Mouse (Mus musculus) 3134 (cell line): ENCODE results near the gene Cphx2.
"Not testable (repeated sequence)": the region's sequence is repeated elsewhere in the genome, so short reads cannot be mapped to it uniquely, and the experiment has no call there.

ENCODE experiments used
- DNase-seq: peaks from one replicate; pipeline ENCODE4 v3.0.0-alpha.2; 2011; ENCODE audit warnings: low spot score; ENCODE audit not compliant: insufficient read length; ENCODE audit errors: extremely low read depth

Gene Cphx2

DNA sequence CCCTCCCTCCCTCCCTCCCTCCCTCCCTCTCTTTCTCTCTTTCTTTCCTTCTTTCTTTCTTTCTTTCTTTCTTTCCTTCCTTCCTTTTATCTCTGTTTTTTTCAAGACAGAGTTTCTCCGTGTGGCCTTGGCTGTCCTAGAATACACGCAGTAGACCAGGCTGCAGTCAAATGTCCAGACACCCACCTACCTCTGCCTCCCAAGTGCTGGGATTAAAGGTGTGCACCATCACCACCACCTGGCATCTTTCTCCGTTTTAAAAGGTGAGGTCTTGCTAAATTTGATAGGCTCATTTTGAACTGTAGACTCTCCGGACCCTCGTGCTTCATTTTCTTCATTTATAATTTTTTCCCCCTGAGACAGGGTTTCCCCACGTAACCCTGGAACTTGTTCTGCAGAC lies at the start of gene Cphx2:
Gene Cphx2 (plus strand): TSS at position 301 of the 400 bp plus-strand sequence.
- DNase-seq, result not testable (repeated sequence)

DNA sequence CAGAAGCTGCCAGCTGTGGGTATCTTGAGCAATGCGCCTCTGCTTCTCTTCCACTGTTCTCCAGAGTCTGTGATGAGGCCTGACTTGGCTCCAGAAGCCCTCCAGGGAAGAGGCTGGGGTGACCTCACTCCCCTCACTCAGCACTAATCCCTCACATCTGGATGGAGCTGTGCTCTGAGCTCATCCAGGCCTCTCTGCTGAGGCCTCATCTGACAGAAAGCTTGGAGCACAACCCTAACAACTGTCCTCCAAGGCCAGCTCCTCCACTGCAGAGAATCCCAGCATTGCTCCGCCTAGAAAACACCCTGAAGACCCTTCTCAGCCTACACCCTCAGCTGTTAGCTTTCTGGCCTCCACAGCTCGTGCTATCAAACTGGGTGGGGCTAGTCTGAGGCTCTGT lies 47.0 kb upstream of the Cphx2 start:
- not testable (repeated sequence) for DNase-seq

DNA sequence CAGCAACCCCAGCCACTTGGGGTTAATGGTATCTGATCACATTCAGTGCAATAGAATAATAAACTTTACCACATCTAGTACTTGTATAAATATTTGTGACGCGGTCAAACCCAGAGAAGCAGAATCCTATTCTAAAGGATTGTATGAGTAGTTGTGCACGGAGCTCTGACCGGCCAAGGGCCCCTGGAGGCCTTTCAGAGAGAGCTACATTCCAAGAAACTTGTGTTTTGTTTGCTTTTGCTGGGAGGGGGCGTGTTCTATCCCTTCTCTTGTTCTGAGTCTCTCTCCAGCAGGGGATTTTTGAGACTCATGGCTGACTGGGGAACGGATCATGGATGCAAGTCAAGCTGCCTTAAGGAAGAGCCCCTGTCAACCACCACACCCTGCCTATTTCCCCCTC lies 45.9 kb upstream of the Cphx2 start:
- not testable (repeated sequence) for DNase-seq

DNA sequence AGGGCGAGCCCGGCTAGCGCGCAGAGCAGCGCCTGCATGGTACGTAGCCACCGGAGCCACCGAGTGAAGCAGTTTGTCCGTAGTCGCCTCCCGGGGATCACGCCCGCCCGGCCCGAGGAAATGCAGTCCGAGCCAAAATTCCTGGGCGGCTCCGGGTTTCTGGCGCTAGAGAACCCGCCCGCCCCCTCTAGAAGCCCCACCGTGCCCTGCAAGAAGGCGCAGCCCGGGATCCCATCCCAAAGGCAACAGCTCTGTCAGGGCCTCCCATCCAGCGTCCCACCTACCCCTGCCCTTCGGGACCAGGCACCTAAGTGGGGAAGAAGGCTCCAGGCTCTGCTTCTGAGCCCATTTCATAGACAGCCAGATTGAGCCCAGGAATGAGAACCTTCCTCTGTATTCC lies 38.7 kb upstream of the Cphx2 start, which contains the start of gene Gm9780:
Gene Gm9780 (minus strand): TSS at position 101 of the 400 bp plus-strand sequence.
- not testable (repeated sequence) for DNase-seq

DNA sequence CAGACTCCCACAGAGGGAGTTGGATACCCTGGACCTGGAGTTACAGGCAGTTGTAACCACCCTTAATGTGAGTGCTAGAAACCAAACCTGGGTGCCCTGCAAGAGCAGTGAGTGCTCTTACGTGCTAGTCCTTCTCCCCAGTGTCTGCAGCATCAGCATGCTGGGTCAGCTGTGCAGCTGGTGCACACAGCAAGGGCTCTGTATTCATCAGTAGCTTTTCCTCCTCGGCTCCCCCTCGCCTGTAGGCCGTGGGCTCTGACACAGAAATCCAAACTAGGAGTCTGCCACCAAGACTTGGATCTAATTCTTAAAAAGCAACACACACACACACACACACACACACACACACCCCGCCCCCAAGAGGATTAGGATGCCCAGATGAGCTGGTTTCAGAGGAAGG lies 36.3 kb upstream of the Cphx2 start:
- not testable (repeated sequence) for DNase-seq

DNA sequence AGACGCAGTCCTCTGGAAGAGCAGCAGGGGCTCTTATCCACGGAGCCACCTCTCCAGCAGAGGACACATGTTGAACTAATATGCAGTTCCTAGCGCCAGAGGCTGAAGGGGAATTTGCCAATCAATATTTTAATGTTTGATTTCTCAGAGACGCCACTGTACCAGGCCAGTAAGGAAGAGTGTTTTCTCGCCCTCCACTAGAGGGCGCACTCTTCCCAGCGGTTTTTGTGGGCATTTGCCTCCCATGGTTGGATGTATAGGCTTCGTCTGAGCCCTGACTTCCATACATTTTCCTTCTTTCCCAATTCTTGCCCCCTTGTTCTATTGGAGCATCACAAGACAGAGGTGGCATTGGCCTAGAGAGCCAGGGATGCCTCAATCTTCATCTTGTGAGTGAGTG lies 34.3 kb upstream of the Cphx2 start:
- not testable (repeated sequence) for DNase-seq

DNA sequence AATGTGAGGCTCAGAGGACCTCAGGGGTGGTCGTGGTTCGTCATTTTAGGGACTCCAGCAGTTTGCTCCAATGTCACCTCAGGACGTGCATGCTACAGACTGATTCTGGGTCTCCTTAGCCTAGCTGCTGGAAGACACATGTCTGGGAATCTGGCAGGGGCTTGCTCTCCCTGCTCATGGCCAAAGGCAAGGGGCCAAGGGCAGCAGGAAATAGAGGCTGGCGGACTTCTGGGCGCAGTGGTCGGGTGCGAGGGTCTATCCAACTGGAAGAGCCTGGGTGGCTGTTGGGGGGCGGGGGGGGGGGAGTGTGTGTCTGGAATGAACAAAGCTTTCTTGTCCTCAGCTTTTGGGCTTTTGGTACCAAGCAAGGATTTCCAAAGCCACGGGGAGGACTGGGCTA lies 32.5 kb upstream of the Cphx2 start:
- DNase-seq, result not testable (repeated sequence)

DNA sequence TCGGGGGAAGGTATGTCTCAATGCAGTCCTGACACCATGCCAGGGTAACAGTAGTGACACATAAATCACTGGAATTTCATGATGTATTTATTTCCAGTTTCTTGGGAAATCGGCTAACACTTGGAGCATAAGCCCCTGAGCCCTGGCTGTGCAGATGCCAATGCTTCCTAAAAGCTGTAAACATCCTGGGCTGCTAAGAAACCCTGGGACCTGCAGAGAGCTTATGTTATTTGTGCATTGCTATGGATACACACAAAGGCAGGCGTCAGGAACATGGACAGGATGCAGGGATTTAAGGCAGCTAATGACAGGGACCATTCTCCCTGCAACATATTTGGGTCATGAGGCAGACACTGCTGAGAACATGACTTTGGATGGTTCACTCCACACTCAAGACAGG lies 23.1 kb upstream of the Cphx2 start:
- not testable (repeated sequence) for DNase-seq

DNA sequence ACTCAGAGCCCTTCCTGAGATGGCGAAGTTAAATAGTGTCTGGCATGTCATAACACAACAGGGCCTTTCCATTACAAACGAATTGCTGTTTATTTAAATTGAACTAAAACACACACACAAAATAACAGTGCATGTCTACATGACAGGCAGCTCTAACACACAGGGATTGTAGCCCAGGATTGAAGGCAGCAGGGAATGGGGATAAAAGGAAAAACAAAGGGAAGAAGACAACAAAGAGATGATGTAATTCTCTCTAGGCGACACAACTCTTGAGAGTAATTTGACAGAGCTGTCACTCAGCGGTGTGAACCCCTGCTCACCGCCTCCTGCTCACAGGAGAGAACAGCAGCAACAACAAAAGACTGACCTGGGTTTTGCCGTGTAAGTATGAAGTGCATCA lies 22.0 kb upstream of the Cphx2 start:
- not testable (repeated sequence) for DNase-seq

DNA sequence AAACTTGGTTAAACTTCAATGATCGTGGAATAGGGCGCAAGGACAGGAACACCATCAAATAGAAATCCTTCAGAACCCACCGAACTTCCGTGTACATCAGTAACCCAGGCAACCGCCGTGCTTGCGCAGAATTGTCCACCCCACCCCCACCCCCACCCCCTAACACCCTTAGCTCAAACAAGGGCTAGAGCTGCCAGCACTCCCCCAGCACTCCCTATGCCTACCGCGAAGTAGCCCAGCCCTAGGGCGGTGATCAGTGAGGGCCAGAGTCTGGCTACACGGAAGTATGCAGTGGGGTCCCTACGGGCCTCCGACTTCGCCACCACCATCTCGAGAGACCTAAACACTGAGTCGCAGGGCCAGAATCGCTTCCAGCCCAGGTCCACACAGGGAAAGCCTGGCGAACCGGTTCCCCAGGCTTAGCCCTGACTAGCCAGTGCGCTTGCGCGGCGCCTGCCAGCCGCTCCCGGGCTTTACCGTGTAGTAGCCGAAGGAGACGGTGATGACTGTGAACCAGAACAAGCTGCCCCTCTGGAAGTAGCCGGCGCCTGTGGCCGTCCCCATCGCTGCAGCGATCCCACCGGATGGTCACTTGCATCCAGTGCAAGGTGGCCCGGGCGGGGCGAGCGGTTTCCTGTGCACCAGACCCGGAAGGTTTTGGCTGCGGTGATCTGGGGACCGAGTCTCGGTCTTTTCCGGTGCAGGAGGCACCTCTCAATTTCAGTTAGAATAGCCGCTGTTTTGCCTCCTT lies 14.6 kb upstream of the Cphx2 start:
- DNase-seq, result not testable (repeated sequence)

DNA sequence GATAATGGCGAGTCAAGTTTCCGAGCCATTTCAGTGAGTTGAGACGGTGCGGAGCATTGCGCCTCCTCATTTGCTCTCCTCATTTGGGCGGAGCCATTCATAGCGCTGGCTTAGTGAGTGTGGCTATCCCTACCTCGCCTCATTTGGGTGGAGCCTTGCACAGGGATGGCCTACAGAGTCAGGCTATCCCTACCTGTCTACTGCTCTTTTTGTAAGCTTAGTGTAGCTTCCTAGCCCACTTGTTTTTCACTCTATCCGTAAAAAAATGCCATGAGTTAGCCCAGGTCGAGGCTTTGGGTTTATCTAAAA lies 14.0 kb upstream of the Cphx2 start, which contains the start of gene Tmem254c:
Gene Tmem254c (minus strand): TSS at position 31 of the 309 bp plus-strand sequence.
- DNase-seq, result not testable (repeated sequence)

DNA sequence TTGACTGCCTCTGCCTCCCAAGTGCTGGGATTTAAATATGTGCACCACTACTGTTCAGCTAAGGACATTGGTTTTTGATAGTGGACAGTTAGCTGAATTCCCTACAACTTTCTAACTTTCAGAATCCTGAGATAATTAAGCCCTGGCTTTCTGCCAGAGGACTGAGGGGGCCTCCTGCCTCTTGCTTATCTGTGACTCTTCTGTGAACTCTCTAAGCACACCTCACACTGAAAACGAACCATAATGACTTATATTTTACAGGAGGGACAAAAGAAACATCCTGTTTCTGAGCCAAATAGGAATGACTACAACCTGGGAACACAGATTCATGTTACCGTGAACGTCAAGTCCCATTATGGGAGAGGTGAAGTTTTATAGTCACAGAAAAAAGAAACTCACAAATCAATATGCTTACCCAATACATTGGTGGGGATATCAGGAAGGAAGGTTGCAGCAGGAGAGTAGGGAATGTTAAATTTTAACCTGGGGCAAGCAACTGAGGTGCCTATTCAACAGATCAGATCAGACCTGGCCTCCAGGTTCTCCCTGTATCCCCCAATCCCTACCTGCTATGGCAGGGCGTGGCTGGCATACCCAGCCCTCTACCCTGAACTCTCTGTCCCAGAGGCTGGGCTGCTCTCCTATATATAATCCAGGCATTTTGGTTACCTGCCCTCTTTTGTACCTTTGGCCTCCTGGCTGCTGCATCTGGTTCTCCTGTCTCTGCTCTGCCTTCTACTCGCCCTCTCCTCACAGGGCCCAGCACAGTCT lies 4.5 kb upstream of the Cphx2 start:
- not testable (repeated sequence) for DNase-seq

DNA sequence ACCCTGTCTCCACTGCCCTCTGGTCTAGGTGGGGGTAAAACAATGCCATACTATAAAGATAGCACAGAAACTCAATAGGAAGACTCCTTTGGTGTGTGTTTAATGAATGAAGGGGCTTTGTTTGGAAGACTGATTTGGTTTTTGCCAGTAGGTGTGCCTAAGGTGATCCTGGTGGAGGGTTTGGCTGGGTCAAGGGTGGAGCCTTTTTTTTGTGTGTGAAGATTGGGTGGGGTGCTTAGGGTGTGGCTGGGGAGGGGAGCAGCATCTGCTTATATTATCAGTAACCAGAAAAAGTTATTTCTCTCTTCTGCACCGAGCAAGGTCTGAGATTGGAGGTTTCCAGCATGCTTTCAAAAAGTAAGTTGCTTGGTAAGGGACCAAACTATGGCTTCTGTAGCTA lies 681 bp downstream of the Cphx2 start, which contains the start of gene Cphx3:
Gene Cphx3 (plus strand): TSS at position 301 of the 400 bp plus-strand sequence.
- DNase-seq, result not testable (repeated sequence)

DNA sequence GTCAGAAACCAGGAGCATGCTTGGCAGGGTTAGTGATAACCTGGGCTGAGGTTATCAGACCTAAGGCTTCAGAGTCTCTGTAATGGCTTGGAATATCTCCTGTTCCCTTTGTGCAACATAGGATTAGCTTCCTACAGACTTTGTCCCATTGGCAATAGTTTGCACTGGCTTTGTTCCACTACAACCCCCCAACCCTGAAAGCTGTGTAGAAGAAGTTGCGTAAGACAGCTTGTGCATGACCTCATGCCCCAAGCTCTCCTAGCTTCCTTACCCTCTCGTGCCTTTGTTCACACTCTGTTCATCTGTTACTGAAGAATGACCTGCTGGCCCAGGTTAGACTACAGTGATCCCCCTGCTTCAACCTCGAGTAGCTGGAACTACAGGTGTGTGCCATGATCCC lies 16.3 kb downstream of the Cphx2 start:
- DNase-seq, result not testable (repeated sequence)

DNA sequence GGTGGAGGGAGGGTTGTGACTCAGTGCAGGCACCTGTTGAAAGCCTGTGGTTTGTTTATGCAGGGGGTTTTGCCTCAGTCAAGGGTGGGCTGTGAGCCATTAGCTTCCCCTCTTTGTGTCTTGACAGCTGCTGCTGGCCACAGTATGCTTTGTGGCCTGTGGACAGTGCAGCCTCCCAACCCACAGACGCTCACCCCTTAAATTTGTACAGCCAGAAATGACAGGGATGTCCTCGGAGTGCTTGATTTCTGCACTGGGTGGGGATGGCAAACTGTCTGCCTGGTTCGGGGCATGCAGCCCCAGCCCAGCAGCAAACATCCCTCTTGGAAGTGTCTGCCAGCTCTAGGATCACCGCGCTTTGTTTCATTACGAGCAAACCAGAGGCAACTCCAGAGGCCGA lies 36.8 kb downstream of the Cphx2 start, which contains the start of gene Duxbl2:
Gene Duxbl2 (plus strand): TSS at position 200 of the 400 bp plus-strand sequence.
- not testable (repeated sequence) for DNase-seq

DNA sequence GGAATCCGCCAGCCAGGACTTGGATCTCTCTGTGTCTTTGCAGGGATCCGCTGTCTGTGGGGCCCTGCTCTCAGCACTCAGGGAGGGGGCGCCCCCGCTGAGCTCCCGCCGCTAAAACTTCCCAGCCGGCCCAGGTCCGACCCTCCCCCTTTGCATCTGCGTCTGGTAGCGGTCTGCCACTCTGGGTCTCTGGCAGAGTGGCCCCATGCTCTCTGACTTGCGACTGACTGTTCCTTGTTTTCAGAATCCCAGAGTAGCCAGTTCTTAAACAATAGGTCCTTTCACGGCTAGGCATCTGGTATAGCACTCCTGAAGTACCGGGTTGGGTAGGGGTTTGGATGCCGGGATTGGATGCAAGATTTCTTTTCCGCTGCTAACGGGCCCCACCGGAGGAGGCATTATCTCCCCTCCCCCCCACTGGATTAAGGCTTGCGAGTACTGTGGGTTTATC lies 37.3 kb downstream of the Cphx2 start:
- not testable (repeated sequence) for DNase-seq

DNA sequence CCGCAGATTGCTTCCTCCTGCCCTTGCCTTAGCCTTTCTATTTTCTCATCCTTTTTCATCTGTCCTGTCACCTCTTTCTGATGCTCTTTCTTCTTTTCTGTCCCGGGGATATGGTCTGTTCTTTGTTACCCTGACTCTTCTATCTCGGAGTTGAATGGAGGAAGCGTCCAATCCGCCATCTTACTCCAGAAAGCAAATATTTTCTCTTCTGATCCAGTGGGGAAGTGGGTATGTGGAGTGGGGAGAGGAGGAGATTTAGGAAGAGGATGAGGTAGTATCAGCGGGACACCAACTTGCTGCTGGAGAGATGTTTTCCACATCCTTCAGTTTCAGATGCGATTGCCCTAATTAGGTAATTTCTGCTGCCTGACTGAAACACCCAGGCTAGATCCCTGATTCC lies 37.8 kb downstream of the Cphx2 start:
- DNase-seq, result not testable (repeated sequence)
